In the genomic region with DNA sequence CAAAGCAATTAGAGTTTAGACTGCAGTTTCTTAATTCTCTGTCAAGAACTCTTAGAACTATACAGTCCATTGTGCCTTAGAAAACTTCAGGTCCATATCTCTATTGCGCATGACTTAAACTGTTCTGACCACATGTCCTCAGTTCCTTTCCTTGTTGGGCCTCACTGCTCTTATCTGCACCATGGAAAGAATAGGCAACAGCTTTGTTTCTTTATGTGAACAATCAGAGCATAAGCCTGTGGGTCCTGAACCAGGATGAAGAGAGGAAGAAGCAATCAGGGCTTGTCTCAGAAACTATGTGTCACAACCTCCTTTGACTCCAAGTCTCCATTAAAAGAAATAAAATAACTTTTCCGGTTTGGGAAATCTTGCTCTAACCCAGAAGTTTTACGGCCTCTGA, we compare ENCODE assay signal across 14 mouse cellular contexts.
DNase-seq lines count a peak whose midpoint lies in the region; ATAC-seq and TF ChIP-seq lines count a peak whose summit lies in the region.
"Had no signal": no experiment of that assay in that cellular context is flagged by ENCODE, and none has a peak within 500 bp of the region (broad histone marks: within the 10 kb centered on the region; RNA-seq: fewer than 3 reads in every experiment).

No protein-coding gene starts in this region.

- no peaks in the 10 kb centered on the region for H3K36me3 ChIP-seq in heart, embryonic 12.5 days
- H3K36me3 ChIP-seq in kidney, postnatal 0 days (ENCODE audit: insufficient read depth, low read length): no peaks in the 10 kb centered on the region
- no peaks in the 10 kb centered on the region for H3K36me3 ChIP-seq in spleen, adult 2 months (ENCODE audit: control insufficient read depth, insufficient read depth, low read length)
- H3K36me3 ChIP-seq: embryonic facial prominence, embryonic 13.5 days; forebrain, embryonic 12.5 days; G1E; limb, embryonic 13.5 days had no signal

- 61% methylated on average over 3 of the region's 3 CpGs for whole genome bisulfite sequencing in heart, embryonic 12.5 days
- 67% methylated on average over 3 of the region's 3 CpGs for WGBS in kidney, postnatal 0 days
- WGBS in spleen, adult 2 months: 82% methylated on average over 3 of the region's 3 CpGs

- peak; percentile 86 for ATAC-seq in heart, embryonic 12.5 days (ENCODE audit: insufficient number of reproducible peaks, low FRiP score)
- ATAC-seq in kidney, postnatal 0 days (replicated peaks; ENCODE audit: low FRiP score, low read depth): no peak

- H3K27me3 ChIP-seq in heart, embryonic 12.5 days (replicated peaks): no peaks in the 10 kb centered on the region
- H3K27me3 ChIP-seq in kidney, postnatal 0 days (ENCODE audit: insufficient read depth, low read length): no peaks in the 10 kb centered on the region
- no peaks in the 10 kb centered on the region for H3K27me3 ChIP-seq in spleen, adult 2 months (ENCODE audit: control insufficient read depth, insufficient read depth, low read length)
- H3K27me3 ChIP-seq: forebrain, embryonic 12.5 days had no signal

- TF ChIP-seq POLR2A in spleen, adult 2 months (IDR thresholded peaks at IDR 0.05; ENCODE audit: low read depth, low read length): no peak

- H3K4me2 ChIP-seq in heart, embryonic 12.5 days: no peak overlapping the region
- H3K4me2 ChIP-seq in kidney, postnatal 0 days (ENCODE audit: low read length): no peak overlapping the region
- H3K4me2 ChIP-seq: embryonic facial prominence, embryonic 13.5 days; forebrain, embryonic 12.5 days; limb, embryonic 13.5 days had no signal

- no peaks in the 10 kb centered on the region for H3K9me3 ChIP-seq in heart, embryonic 12.5 days (replicated peaks)
- no peaks in the 10 kb centered on the region for H3K9me3 ChIP-seq in kidney, postnatal 0 days (replicated peaks; ENCODE audit: low read length)
- H3K9me3 ChIP-seq: embryonic facial prominence, embryonic 13.5 days; forebrain, embryonic 12.5 days; G1E; limb, embryonic 13.5 days had no signal

- no peak overlapping the region for H3K9ac ChIP-seq in heart, embryonic 12.5 days
- no peak overlapping the region for H3K9ac ChIP-seq in kidney, postnatal 0 days (ENCODE audit: low read depth, low read length)
- H3K9ac ChIP-seq: embryonic facial prominence, embryonic 13.5 days; forebrain, embryonic 12.5 days; limb, embryonic 13.5 days had no signal

- DNase-seq in heart, postnatal 36 days: no peak
- peak; percentile 46 for DNase-seq in kidney, postnatal 0 days (ENCODE audit: low spot score)
- no peak for DNase-seq in kidney, postnatal 4 days
- DNase-seq in spleen, adult 2 months (ENCODE audit: low read depth in 1 of 2, low spot score in 2 of 2): no peak
- no peak for DNase-seq in spleen, postnatal 14 days (ENCODE audit: low spot score in 2 of 2)
- DNase-seq in yolk sac, embryonic 10.5 days (ENCODE audit: low spot score): no peak
- DNase-seq in left cerebral cortex, adult 8-10 months (ENCODE audit: low spot score in 2 of 2): no peak
- DNase-seq: cerebellum, adult 11 months; cerebellum, postnatal 36 days had no signal

- H3K4me1 ChIP-seq in heart, embryonic 12.5 days (replicated peaks): no peaks in the 10 kb centered on the region
- no peaks in the 10 kb centered on the region for H3K4me1 ChIP-seq in kidney, postnatal 0 days (replicated peaks; ENCODE audit: insufficient read depth, low read length)
- peaks cover 7% of the 10 kb centered on the region; the same call in 1 of the 2 replicates for H3K4me1 ChIP-seq in spleen, adult 2 months (ENCODE audit: control insufficient read depth, insufficient read depth, insufficient read length)
- H3K4me1 ChIP-seq: embryonic facial prominence, embryonic 13.5 days; forebrain, embryonic 12.5 days; limb, embryonic 13.5 days had no signal

- no peak overlapping the region for H3K4me3 ChIP-seq in heart, embryonic 12.5 days
- no peak overlapping the region for H3K4me3 ChIP-seq in kidney, postnatal 0 days (replicated peaks; ENCODE audit: low read depth, low read length)
- no peak overlapping the region for H3K4me3 ChIP-seq in spleen, adult 2 months (ENCODE audit: extremely low read depth, insufficient read depth, insufficient read length)
- H3K4me3 ChIP-seq: embryonic facial prominence, embryonic 13.5 days; forebrain, embryonic 12.5 days; limb, embryonic 13.5 days had no signal

- no peak for TF ChIP-seq CTCF in kidney, postnatal 0 days (IDR thresholded peaks at IDR 0.05; ENCODE audit: low read depth)
- no peak for TF ChIP-seq CTCF in spleen, adult 2 months (IDR thresholded peaks at IDR 0.05; ENCODE audit: extremely low read depth, insufficient read depth, insufficient read length, insufficient replicate concordance)

- intact Hi-C loops in heart, postnatal 36 days (cut with DNase I): loop anchor here (2.0 kb wide), 2 partner anchors 71 to 105 kb away; a partner anchor contains a TSS

- peak overlapping the region; percentile 78 for H3K27ac ChIP-seq in heart, embryonic 12.5 days (ENCODE audit: poor library complexity, severe bottlenecking)
- H3K27ac ChIP-seq in kidney, postnatal 0 days: peak overlapping the region; percentile 77
- H3K27ac ChIP-seq in spleen, adult 2 months (ENCODE audit: insufficient read depth, low read length): peak overlapping the region; percentile 73
- H3K27ac ChIP-seq: embryonic facial prominence, embryonic 13.5 days; forebrain, embryonic 12.5 days; limb, embryonic 13.5 days had no signal
